Mouse (Mus musculus) lung, postnatal 0 days (tissue): Measurements from ENCODE around the gene Otud7b.

Experiments
- CTCF ChIP-seq: IDR thresholded peaks from 2 replicates; pipeline ENCODE4 v1.5.1; 2016; ENCODE audit warnings: antibody characterized with exemption, mild to moderate bottlenecking
- EP300 ChIP-seq: IDR thresholded peaks from 2 replicates; pipeline ENCODE4 v1.6.1; 2016; ENCODE audit warnings: antibody characterized with exemption, mild to moderate bottlenecking, control low read depth

DNA sequence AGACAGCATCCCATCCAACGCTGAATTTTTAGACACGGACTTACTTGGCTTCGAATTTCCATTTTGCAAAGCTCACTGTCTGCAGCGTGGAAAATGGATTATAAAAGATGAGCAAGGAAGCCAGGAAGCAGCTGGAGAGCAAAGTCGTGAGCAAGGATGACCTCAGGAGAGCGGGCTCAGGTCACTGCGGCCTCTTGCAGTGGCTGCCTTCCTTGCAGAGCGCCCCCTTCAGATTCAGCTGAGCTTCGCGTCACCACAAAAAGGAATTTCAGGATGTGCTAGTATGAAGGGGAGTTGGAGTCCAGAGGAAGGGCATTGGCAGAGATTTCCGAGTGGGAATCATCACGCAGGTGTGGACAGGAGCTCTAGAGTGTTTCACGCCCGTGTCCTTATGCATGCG lies 104.9 kb downstream of the Otud7b start:
- TF ChIP-seq CTCF (peak; percentile 55), EP300 (no peak)
